Mouse (Mus musculus) small intestine, adult 2 months (tissue): Measurements from ENCODE around the gene Gpr158.

Experiments
- CTCF ChIP-seq: fragments of 200-500 bp; IDR thresholded peaks from 2 replicates; pipeline ENCODE4 v1.5.1; 2012; ENCODE audit warnings: low read depth, mild to moderate bottlenecking, control low read depth, inconsistent platforms, low read length, moderate library complexity, mixed read lengths; ENCODE audit not compliant: insufficient replicate concordance, insufficient read length; ENCODE audit errors: extremely low read depth
- POLR2A ChIP-seq: fragments of 200-500 bp; IDR thresholded peaks from 2 replicates; pipeline ENCODE4 v1.6.1; 2012; ENCODE audit warnings: low read depth, mild to moderate bottlenecking, control low read depth, inconsistent platforms, low read length, moderate library complexity

DNA sequence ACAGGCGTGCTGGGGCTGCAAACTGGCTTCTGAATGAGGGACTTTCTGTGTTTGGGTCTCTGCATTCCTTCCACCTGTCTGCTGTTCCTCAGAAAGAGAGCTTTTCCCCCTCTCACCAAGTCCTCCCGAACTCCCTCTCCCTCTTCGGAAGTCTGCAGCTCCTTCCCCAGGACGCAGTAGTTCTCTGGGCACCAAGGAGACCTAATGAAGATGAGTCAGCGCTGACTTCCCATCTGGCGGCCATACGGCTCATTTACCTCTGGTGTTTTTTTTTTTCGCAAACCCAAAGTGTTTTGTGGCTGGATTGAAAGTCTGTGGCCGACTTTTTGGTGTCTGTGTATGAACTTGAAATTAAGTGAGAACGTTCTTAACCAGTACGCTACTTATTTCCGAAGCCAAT is 30.0 kb downstream of the Gpr158 start:
- TF ChIP-seq POLR2A = no peak
- TF ChIP-seq CTCF = no peak
